Mouse (Mus musculus) frontal cortex, postnatal 36 days (tissue): ENCODE results near the gene Zfp652.
A peak's percentile ranks its signal among the peaks of the same experiment; 100 is the strongest.
"Not testable (repeated sequence)": the region's sequence is repeated elsewhere in the genome, so short reads cannot be mapped to it uniquely, and the experiment has no call there.

Experiments used
- DNase-seq, 2 experiments: peaks; one replicate each; pipeline ENCODE4 v3.0.0; 2022; ENCODE audit warnings: low spot score in 2 of 2

The Zfp652 gene

GRCm38 (mm10) chr11:95712563-95713224 lies at the start of gene Zfp652:
Zfp652 (plus strand) TSS chr11:95712673.
- peak; percentile 71 for DNase-seq

GRCm38 (mm10) chr11:95666529-95667149 lies 45.8 kb upstream of the Zfp652 start, which contains the start of gene Phb:
Phb (plus strand) TSS chr11:95666957.
- DNase-seq: peak; percentile 92 to 98

DNA sequence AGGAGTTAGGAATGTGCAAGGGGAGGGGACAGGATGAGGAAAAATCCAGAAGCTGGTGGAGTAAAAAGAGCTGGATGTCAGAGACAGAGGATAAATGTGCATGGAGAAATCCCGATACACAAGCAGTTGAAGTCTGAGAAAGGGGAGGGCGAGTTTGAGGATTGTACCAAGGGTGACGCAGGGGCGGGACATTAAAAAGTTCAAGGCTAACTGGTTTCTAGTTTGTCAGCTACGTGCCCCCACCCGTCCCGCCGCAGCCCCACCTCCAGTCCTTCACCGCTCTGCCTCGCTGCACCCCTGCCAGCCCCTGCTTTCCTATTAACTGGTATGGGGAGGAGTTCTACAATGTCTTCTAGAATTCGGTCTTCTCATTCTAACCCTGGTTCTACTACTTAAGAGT lies 45.3 kb upstream of the Zfp652 start:
- no peak for DNase-seq

GRCm38 (mm10) chr11:95668086-95668485 lies 44.4 kb upstream of the Zfp652 start:
- DNase-seq: not testable (repeated sequence)

- no peak for DNase-seq
These were observed 37.0 kb upstream of the Zfp652 start for GRCm38 (mm10) chr11:95675498-95675897.

GRCm38 (mm10) chr11:95676307-95676706 lies 36.2 kb upstream of the Zfp652 start:
- DNase-seq: peak; percentile 24 to 36

- no peak for DNase-seq
These were observed 34.4 kb upstream of the Zfp652 start for GRCm38 (mm10) chr11:95677925-95678701.

- DNase-seq: no peak
These were observed 30.4 kb upstream of the Zfp652 start for GRCm38 (mm10) chr11:95681995-95682601.

GRCm38 (mm10) chr11:95682946-95683345 lies 29.5 kb upstream of the Zfp652 start:
- DNase-seq: no peak

DNA sequence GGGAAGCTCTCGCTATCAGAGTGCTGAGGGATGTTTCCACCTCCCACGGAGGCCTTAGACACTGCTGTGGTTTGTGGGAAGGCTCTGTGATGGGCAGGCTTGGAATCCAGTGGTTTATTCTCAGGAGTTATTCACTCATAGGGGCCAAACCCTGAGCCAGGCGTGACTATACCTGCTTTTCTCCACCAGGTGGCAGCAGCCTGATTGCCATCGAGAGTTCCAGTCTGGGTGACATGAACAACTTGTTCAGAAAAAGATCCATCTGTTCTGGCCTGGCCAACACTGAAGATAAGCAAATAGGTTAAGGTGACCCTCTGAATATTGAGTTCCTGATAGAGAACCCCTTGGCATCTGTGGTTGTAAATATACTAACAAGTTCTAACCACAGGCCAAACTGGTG lies 26.4 kb upstream of the Zfp652 start:
- DNase-seq: peak; percentile 72 to 85

- no peak for DNase-seq
These were observed 25.3 kb upstream of the Zfp652 start for GRCm38 (mm10) chr11:95687084-95687656.

DNA sequence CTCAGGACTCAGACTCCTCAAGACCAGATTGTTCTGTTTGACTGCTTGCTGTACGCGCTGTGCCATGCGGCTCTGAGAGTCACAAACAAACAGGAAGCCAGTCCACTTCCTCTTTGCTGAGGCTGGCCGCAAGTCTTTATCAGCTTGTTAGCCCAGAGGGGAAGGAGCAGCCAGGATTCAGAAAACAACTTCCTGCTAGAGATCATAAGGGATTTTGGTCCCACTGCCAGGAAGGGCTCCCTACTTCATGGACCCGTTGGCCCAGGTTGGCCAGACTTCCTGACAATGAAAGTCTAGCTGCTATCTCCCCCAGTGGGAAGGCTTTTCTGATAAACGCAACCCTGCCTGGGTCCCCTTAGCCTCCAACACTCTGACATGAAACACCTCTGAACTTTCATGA lies 24.0 kb upstream of the Zfp652 start:
- DNase-seq: no peak

GRCm38 (mm10) chr11:95688981-95689380 lies 23.5 kb upstream of the Zfp652 start:
- DNase-seq: peak in 1 of 2 experiments; percentile 25

DNA sequence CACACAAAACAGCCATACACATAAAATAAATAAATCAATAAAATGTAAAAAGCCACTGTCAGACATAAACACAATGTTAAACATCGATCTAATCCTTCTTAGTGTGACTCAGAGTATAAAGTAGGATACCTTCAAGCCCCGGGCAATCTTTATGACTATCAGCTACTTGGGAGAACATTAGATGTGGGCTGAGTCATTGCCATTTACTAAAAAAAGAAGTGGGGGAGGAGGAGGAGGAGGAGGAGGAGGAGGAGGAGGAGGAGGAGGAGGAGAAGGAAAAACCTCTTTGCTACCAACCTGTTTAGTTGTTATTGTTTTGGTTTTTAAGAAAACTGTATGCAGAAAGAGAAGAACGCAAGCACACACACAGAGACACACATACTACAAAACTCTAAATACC lies 22.9 kb upstream of the Zfp652 start:
- no peak for DNase-seq

DNA sequence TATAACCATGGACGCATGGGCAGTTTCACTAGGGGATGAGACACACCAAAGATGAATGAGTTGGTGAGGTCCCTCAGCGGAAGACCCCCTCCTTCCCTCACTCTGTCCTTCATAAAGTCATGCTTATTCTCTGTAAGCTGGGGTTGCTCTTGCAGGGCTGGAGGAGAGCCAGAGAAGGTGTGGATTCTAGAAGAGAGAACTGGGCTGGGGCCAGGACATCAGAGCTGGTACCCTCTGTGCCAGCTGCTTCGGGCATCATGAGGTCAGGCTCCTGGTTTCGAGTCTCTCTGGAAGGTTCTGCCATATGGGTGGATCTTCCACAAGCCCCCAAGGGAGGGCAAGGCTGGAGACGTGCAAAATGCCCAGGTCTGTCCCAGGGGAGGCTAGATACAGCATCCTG lies 13.9 kb upstream of the Zfp652 start:
- DNase-seq: no peak

DNA sequence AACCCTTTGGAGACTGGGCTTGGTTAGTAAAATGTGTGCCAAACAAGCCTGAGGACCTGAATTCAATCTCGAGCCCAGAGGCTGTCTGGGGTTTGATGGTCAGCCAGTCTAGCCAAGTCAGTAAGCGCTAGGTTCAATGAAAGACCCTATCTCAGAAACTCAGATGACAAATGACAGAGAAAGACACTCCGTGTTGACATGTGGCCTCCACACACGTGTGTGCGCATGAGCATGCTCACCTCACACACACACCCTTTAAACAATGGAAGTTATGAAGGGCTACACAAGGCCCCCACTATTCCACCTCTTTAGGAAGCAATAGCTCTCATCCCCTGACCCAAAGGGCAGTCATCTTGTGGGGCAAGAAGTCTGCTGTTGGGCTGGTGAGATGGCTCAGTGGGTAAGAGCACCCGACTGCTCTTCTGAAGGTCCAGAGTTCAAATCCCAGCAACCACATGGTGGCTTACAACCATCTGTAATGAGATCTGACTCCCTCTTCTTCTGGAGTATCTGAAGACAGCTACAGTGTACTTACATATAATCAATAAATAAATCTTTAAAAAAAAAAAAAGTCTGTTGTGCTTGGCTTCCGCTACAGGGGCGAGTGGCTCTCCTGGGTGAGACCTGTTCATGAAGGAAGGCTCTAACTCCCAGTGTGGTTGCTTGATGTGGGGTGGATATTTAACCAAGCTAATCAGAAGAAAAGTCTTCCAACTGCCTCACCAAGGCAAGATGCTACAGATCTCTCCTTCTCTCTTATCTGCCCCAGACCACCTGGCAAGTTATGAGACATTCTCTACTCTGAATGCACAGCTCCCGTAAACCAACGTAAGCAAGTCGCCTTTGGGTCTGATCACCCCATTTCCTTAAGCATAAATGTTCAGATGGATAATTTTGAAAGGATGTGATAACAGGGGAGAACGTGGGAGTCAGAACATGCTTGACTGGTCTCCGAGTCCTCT lies 11.4 kb upstream of the Zfp652 start:
- DNase-seq: no peak

GRCm38 (mm10) chr11:95704032-95704969 lies 8.2 kb upstream of the Zfp652 start:
- DNase-seq: no peak

GRCm38 (mm10) chr11:95704970-95705330 lies 7.5 kb upstream of the Zfp652 start:
- peak in 1 of 2 experiments; percentile 13 for DNase-seq

DNA sequence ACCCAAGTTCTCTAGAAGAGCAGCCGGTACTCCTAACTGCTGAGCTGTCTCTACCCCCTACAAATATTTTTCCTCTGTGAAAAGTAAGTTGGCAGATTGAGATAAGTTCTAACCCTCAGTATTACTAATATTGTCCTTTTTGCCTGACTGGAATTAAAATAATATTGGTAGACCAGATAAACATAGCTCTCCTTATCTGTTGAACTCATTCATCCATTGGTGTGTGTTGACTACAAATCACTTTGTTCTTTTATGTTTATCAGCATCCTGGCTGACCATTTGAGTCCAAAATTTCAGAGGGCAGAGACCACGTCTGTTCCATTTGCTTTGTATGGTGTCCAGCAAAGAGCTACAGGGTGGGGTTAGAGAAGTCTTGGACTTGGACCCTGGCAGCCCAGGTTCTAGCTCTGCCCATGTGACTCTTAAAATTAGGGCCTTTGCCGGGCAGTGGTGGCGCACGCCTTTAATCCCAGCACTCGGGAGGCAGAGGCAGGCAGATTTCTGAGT lies 2.9 kb upstream of the Zfp652 start:
- DNase-seq: no peak
